Mouse (Mus musculus) monocyte, adult 5-6 weeks (primary cell): ENCODE data around the gene Klf5. TPM values are rescaled to one million over a fixed set of nuclear protein-coding genes. Genes with fewer than 3 reads are reported as not detected.

Experiments used
- ATAC-seq: fragments of 153-309, 156-312 bp; replicated peaks from 2 replicates; pipeline ENCODE4 v1.8.0; 2017; ENCODE audit warnings: mild to moderate bottlenecking; ENCODE audit not compliant: low TSS enrichment, insufficient number of reproducible peaks, severe bottlenecking, poor library complexity, low FRiP score
- total RNA-seq: library from RNA; stranded (forward); fragments of 200-1000, 200-491, 200-594 nt; gene quantifications from 3 replicates; pipeline ENCODE4 v1.2.3, GENCODE M21; 2017

The Klf5 gene
- total RNA-seq, 1 experiment from 2014 or later: 2.8 TPM

DNA sequence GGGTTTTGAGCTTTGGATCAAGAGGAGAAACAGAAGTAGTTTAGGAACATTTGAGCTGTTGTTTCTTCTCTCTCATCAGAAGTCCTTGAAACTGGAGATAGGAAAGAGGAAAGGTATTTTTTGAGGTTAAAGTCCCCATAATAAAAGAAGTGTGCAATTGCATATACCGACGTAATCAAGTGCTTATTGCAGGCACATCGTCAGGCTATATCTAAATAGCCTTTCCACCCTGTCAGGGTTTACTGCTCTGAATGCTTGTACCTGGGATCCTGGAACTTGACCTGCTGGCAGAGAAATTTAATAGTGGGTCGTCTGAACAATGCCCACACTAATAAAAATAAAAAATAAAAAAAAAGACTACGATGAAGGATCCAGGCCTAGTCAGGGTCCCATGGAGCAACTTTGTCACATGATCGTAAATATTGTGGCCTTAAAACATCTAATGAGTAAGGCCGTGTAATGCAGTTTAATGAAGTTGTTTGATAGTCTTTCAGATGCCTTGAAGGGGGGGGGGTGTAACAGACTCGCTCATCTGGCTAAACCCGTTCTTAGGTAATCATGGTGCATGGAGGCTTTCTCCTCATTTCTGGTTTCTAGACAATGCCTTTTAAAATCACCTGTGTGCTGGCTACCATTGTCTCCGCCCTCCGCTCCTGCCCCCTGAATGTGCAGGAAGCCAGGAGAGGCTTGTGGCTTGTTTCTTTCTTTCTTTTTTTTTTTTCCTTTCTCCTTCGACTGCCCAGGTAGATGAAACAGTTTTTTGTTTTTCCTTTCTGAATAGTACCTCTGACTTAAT is 6.7 kb downstream of the Klf5 start:
- ATAC-seq: no peak

DNA sequence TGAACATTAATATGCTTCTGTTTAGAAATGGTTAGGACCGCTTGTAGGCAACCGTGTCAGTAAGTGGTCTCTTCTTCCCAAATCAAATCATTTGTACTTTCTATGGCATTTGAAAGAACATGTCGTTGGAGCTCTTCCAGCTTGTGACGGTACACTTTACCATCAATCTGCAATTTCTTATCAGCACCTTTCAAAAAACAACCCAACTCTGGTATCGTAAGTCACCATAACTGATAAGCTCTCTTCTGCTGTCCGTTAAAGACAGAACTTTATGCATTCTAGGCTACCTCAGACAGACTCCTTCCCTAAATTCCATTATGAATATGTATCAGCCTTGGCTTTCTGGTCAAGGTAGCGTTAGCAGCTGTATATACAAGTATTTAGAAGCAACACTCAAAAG is 7.9 kb downstream of the Klf5 start:
- ATAC-seq: no peak

DNA sequence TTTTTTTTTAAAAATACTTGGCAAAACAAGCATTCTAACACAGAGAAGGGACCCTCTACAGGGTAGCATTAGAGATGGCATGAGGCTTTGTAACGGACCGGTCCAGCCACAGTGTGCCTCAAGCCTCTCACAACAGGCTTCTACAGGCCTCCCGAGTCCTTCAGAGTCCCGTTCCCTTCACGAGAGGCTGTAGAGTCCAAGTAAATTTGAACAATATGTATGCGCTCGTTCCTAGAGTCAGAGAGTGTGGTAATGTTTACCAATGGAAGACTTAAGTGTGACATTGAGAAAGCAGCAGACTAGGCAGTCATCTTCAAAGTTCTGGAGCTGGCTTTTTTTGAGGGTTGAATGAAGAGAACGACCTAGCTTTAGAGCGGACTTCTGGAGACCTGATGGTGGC is 11.1 kb downstream of the Klf5 start:
- no peak for ATAC-seq

DNA sequence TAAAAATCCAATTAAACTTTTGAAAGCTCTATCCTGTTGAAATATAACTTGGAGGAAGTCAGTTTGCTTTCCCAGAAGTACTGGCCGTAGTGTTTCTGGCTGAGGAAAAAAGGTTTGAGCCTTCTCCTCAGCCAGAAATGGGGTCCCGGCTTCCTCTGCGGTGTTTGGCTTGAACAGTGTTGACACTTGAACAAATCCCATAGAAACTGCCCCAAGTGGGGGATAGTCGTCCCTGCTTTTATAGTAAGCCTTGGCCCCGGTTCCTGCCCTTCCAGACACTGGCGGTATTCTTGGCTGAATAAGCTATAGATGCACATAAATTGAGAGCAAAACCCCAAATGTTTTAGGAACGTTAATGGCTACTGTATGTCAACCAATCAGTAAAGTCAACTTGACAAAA is 11.9 kb downstream of the Klf5 start:
- ATAC-seq: no peak

DNA sequence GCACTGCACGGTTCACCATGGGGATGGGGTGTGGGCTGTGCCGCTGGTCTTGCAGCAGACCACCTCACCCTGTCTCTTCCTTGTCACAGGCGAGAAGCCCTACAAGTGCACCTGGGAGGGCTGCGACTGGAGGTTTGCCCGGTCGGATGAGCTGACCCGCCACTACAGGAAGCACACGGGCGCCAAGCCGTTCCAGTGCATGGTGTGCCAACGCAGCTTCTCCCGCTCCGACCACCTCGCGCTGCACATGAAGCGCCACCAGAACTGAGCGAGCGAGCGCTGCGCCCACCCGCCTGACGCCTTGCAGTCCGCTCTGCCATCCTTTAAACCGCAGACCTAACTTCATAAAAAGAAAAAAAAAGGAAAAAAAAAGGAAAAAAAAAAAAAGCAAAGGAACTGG is 14.6 kb downstream of the Klf5 start:
- no peak for ATAC-seq

DNA sequence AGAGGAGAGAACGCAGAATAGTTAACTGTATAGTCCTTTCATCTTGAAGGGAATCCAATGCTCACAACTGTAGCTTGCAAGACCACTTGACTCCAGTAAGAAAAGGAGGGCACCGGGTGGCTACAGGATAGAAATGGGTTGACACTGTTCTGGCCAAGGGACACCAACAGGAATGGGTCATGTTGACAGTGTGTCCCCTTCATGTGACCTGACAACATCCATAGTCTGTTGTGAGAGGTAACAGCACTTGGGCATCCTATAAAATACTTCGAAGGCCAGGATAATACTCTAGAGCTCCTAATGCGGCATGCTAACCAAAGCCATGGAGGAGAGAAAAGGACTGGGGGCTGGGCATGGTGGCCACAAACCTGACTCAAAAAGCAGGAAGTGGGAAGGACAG is 17.8 kb downstream of the Klf5 start:
- ATAC-seq: no peak

DNA sequence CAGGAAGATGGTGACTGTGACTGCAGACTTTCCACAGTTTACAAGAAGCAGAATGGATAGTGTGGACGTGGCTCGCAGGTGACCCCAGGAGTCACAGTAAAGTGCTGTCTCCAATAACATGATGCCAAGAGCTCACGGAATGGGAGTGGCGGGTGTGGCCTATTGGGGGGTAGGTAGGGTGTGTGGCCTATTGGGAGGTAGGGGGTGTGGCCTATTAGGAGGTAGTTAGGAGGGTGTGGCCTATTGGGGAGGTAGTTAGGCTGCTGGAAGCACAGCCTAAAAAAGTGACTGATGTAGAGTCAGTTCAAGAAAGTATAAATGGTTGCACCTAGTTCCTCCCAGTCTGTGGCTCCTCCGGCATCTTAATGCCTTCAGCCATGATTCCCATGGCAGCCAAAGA is 22.2 kb downstream of the Klf5 start:
- ATAC-seq: no peak

DNA sequence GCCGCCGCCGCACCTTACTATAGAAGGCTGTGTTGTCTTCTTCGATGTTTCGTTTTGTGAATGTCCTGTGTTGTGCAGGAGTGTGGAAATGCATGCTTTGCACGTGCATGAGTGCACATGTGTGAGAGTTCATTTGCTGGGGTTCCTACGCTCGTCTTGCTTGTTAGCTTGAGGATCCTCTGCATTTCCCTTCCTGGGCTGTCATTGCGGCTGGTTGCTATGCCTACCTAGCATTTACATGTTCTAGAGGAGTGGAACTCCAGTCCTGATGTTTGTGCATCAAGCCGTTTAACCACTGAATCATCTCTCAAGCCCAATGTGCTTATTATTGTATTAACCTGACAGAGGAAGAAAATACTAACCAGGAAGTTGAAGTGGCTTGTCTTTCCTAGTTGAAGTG is 24.9 kb downstream of the Klf5 start:
- ATAC-seq: no peak

DNA sequence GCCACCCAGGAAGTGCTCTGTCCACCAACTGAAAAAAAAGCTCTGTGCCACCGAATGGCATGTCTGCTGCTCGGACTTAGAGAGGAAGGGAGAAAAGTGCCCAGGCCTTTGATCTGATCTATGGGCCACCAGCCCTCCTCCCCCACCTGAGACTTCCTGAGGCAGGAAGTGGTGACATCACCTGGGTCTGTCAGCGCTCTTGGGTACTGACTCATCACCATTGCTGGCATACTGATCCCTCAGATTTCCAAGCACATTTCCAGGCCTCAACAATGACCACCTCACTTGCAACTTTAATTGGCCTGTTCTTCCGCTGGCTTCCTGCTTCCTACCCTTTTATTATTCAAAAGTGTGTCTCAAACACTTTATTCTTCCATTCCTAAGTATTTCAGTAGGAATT is 26.0 kb downstream of the Klf5 start:
- ATAC-seq: no peak

DNA sequence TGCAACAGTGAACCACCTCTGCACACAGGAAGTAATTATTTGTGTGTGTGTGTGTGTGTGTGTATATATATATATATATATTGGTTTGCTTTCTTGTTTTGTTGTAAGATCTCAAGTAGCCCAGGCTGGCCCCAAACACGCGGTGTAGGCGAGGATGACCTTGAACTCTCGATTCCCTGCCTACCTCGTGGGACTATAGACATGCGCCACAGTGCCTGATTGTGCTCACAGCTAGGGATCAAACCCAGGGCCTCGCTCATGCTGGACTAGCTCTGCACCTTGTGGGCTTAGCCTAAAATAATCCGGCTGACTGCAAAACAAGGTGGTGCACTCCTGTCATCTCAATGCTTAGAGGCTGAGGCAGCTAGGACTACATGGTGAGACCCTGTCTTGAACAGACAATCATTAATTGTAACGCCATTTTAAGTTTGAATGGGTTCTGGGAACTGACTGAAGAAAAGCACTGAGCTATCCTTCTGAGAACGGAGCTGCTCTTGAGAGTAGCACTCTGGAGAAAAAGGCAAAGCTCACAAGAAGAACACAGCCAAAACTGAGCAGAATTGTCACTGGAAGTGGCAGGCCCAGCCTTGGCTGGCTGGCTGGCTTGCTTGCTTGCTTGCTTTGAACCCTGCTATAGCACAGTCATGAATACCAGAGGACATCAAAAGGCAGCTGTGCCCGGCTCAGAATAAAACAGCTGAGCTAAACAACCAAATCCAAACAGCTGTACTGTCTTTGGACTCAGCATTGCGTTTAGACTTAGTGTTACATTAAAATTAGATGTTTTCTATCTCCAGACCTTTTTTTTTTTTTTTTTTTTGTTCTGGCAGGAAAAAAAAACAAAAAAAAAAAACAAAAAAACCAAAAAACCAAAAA is 27.3 kb downstream of the Klf5 start:
- ATAC-seq: no peak

DNA sequence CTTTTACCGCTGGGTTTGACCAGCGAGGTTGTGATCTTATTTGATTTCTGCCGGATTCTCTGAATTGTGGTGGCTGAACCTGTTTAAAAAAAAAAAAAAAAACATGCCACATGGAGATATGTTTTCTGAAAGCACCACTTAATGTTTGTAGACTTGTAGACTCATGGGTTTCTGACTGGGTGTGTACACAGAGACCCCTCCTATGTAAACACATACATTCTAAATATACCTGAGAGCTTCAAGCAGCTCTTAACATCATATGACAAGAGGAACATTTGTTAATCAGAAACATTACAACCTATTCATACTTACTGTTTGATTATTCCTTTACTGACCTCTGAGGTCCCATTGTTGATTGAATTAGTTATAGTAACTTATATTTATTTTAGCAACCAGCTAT is 38.1 kb downstream of the Klf5 start:
- no peak for ATAC-seq

DNA sequence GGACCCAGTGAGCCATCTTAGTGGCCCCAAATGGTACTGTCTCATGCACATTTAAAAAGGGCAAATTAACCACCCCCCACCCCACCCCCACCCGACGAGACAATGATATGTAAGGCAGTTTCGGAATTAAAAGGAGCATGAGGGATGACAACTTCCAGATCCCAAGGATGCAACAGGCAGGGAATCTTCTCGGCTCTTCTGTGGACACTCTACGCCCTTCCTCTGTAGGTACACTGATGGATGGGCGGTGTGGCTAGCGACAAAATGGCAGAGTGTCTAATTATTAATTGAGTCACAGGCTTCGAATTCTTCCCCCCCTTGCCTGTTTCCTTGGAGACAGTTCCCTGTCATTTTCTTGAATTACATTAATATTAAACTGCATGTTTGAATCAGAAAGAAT is 40.5 kb downstream of the Klf5 start:
- ATAC-seq: no peak

DNA sequence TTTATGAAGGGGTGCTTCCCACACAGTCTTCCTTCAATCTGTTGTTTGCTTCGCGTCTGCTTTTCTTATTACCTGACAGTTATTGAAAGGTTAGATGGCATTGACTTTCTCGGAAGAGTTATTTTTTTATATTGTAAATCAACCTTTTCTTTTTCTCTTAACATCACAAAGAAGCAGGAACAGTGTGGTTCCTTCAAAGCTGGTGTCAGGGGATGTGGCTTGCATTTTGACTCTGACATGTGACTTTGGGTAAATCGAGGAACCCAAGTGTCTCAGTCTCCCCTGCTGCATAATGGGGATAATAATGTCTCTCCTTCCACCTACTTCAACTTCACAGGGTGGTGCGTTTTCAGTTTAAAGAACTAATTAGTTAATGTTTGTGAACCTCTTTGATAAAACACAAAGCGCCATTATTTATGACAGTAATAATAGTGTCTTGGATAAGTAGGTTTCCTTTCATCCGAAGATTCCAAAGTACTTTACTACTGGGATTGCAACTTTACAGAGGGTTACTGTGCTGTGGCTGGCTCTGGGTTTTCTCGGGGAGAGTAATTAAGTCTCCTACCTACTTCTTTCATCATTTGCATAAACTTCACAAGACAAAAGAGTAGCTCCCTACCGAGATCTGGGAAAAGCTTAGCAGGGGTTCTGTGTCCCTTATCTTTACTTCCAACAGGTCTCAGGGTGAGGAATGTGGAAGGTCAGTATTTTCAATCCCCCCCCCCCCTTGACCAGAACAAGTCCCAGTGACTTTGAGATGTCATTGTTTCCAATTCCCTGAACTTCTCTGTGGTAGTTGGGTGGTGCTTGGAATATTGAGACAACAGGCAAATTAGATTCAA is 41.4 kb downstream of the Klf5 start:
- no peak for ATAC-seq

DNA sequence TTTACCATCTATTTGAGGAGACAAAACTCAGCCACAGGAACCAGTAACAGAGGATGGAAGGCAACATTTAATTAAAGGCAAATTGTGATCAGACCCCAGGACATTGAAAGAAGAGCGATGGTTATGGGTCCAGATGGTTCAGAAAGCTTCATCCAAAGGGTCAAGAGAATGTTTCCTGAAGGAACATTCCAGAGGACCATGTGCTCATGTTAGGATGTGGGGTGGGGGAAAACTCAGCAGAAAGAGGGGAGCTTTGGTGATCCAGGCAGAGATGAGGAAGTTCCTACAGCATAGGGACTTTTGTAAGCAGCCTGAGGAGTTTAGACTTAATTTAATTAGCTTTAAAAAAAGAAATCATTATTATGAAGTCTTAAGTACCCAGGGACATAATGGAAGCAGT is 42.2 kb downstream of the Klf5 start:
- ATAC-seq: no peak

DNA sequence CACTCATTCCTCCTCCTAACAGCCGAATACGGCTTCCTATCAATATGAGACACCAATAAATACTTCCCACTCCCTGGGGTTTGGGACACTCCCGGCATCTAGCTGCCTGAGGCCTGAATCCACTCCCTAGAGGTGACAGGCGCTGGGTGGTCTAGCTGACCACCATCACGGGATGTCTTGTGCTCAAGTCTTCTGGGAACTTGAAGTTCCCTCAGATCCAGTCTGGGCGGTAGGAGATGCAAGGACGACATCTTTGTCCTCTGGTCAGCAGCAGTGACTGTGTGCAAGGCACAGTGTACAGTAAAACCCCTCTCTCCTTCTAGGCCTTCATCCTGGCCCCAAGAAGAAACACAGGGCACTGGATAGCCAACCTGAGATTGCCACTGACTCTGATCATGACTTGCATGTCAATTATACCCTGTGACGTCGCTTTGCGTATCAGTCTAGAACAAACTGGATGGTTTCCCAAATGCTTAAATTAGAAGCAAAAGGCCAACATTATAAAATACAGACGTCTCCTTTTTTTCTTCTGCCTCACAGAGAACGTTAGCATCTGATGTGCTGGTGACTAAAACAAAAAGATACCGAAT is 49.8 kb downstream of the Klf5 start:
- ATAC-seq: no peak

DNA sequence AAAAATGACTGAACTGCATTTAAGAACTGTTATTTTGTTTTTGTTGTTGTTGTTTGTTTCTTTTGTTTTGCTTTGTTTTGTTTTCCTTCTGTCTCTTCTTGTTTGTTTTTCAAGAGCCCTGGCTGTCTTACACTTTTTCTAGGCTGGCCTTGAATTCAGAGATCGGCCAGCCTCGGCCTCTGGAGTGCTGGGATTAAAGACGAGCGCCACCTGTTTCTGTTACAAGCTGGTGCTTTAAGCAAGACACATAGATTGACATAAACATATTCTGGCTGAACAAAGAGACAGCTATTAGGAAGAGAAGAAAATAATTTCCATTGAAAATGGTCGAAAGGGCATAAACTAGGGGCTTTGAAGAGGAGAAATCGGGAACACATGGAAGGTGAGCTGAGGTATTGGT is 51.1 kb downstream of the Klf5 start:
- no peak for ATAC-seq

DNA sequence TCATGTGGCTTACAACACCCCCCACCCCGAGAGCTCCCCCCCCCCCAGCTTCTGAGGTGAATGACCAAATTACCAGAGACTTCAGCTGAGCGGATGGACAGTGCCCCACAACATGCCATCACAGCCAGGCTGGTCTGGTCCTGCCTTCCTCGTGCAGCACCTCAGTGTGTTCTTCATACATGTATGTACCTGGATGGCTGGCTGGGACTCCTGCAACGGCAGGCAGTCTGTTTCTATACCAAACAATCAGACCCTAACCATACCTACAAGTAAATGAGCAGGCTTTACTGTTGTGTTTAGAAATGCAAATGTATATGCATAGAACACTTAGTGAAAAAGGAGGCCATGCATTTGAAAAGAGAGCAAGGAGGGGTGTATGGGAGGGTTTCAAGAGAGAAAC is 54.5 kb downstream of the Klf5 start:
- ATAC-seq: no peak

DNA sequence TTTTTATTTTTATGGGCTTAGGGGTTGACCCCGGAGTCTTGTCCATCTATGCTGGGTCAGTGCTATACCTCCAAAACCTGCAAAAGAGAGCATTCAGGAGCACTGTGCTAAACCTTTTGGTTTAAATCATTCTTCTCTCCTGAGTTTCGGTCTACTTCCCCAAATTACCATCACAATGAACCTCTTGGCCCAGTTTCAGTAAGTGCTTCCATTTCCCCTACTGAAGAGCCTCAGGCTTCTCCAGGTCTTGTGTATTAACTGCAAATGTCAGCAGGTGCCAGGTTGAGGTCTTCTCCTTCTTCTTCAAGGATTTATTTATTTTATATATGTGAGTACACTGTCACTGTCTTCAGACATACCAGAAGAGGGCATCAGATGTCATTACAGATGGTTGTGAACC is 55.6 kb downstream of the Klf5 start:
- no peak for ATAC-seq
